Mouse (Mus musculus) megakaryocyte, embryonic 14.5 days (primary cell): ENCODE results near the gene Egfl7. TPM values are rescaled to one million over a fixed set of nuclear protein-coding genes. Genes with fewer than 3 reads are reported as not detected.
A peak's percentile ranks its signal among the peaks of the same experiment; 100 is the strongest.

Source experiments
- H3K27me3 ChIP-seq: replicated peaks from 2 replicates; pipeline ENCODE3; 2012; ENCODE audit warnings: inconsistent platforms
- H3K36me3 ChIP-seq: replicated peaks from 2 replicates; pipeline ENCODE3; 2012; ENCODE audit warnings: low read length, inconsistent platforms, mixed read lengths
- H3K4me1 ChIP-seq: 2 replicates; pipeline ENCODE4 v1.6.1; 2012; ENCODE audit warnings: inconsistent platforms
- H3K4me3 ChIP-seq: replicated peaks from 2 replicates; pipeline ENCODE3; 2012; ENCODE audit warnings: moderate library complexity, mild to moderate bottlenecking, inconsistent platforms
- H3K9me3 ChIP-seq: 2 replicates; pipeline ENCODE4 v1.6.1; 2012; ENCODE audit warnings: inconsistent platforms
- FLI1 ChIP-seq: IDR thresholded peaks from 2 replicates; pipeline ENCODE4 v1.6.1; 2012; ENCODE audit warnings: low read length, inconsistent platforms, mixed read lengths
- GATA1 ChIP-seq: IDR thresholded peaks from 3 replicates; pipeline ENCODE4 v1.6.1; 2012; ENCODE audit warnings: mixed read lengths, low read length, inconsistent platforms, borderline replicate concordance
- polyA plus RNA-seq: library from polyadenylated mRNA; stranded (reverse); fragments of >175 nt; gene quantifications from 2 replicates; pipeline ENCODE4 v1.2.3, GENCODE M21; 2012; ENCODE audit warnings: low replicate concordance; ENCODE audit not compliant: insufficient read depth

The Egfl7 gene
- polyA plus RNA-seq, 1 experiment: 90.5 TPM

- peaks cover 70% of the 10 kb centered on the region for H3K36me3 ChIP-seq
Observed at GRCm38 (mm10) chr2:26589284-26589683, 9.5 kb downstream of the Egfl7 start.

GRCm38 (mm10) chr2:26590282-26590681, 10.5 kb downstream of the Egfl7 start:
- H3K27me3 ChIP-seq: peaks cover 9% of the 10 kb centered on the region
- H3K36me3 ChIP-seq: peaks cover 80% of the 10 kb centered on the region
- peaks cover 91% of the 10 kb centered on the region for H3K4me1 ChIP-seq
- no peaks in the 10 kb centered on the region for H3K9me3 ChIP-seq
- TF ChIP-seq FLI1 (no peak), GATA1 (no peak)
- peak overlapping the region; percentile 11 for H3K4me3 ChIP-seq

More at GRCm38 (mm10) chr2:26589284-26589683, 9.5 kb downstream of the Egfl7 start:
- peaks cover 91% of the 10 kb centered on the region for H3K4me1 ChIP-seq
- no peaks in the 10 kb centered on the region for H3K9me3 ChIP-seq
- peaks cover 15% of the 10 kb centered on the region for H3K27me3 ChIP-seq
- TF ChIP-seq FLI1 (no peak), GATA1 (no peak)
- peak overlapping the region; percentile 21 for H3K4me3 ChIP-seq

- peaks cover 85% of the 10 kb centered on the region for H3K36me3 ChIP-seq
- TF ChIP-seq GATA1: no peak
- no peak for TF ChIP-seq FLI1
Observed at GRCm38 (mm10) chr2:26590962-26591361, 11.1 kb downstream of the Egfl7 start.

GRCm38 (mm10) chr2:26591416-26591815, 11.6 kb downstream of the Egfl7 start:
- Histone ChIP-seq H3K4me3 (no peak overlapping the region), H3K27me3 (peaks cover 2% of the 10 kb centered on the region), H3K36me3 (peaks cover 89% of the 10 kb centered on the region), H3K9me3 (no peaks in the 10 kb centered on the region), H3K4me1 (peaks cover 91% of the 10 kb centered on the region)
- TF ChIP-seq FLI1 (no peak), GATA1 (no peak)

More at GRCm38 (mm10) chr2:26590962-26591361, 11.1 kb downstream of the Egfl7 start:
- Histone ChIP-seq H3K9me3 (no peaks in the 10 kb centered on the region), H3K4me3 (no peak overlapping the region), H3K4me1 (peaks cover 91% of the 10 kb centered on the region), H3K27me3 (peaks cover 4% of the 10 kb centered on the region)

GRCm38 (mm10) chr2:26593211-26594021, 13.6 kb downstream of the Egfl7 start:
- Histone ChIP-seq H3K36me3 (peaks cover 86% of the 10 kb centered on the region), H3K4me1 (peaks cover 90% of the 10 kb centered on the region), H3K9me3 (no peaks in the 10 kb centered on the region), H3K4me3 (no peak overlapping the region), H3K27me3 (peaks cover 2% of the 10 kb centered on the region)
- TF ChIP-seq FLI1: no peak

GRCm38 (mm10) chr2:26594022-26594346, 14.2 kb downstream of the Egfl7 start:
- Histone ChIP-seq H3K4me3 (no peak overlapping the region), H3K27me3 (peaks cover 2% of the 10 kb centered on the region), H3K36me3 (peaks cover 81% of the 10 kb centered on the region), H3K9me3 (no peaks in the 10 kb centered on the region), H3K4me1 (peaks cover 87% of the 10 kb centered on the region)
- TF ChIP-seq FLI1: no peak
- TF ChIP-seq GATA1: no peak

GRCm38 (mm10) chr2:26594461-26594933, 14.7 kb downstream of the Egfl7 start:
- H3K4me1 ChIP-seq: peaks cover 86% of the 10 kb centered on the region
- no peak overlapping the region for H3K4me3 ChIP-seq
- peaks cover 75% of the 10 kb centered on the region for H3K36me3 ChIP-seq
- no peak for TF ChIP-seq GATA1
- TF ChIP-seq FLI1: no peak
- no peaks in the 10 kb centered on the region for H3K9me3 ChIP-seq
- no peaks in the 10 kb centered on the region for H3K27me3 ChIP-seq

- Histone ChIP-seq H3K9me3 (no peaks in the 10 kb centered on the region), H3K36me3 (peaks cover 69% of the 10 kb centered on the region), H3K4me3 (no peak overlapping the region)
Observed at GRCm38 (mm10) chr2:26594934-26595724, 15.3 kb downstream of the Egfl7 start.

GRCm38 (mm10) chr2:26595725-26596435, 16.1 kb downstream of the Egfl7 start:
- H3K9me3 ChIP-seq: no peaks in the 10 kb centered on the region
- H3K36me3 ChIP-seq: peaks cover 62% of the 10 kb centered on the region
- peaks cover 85% of the 10 kb centered on the region for H3K4me1 ChIP-seq
- no peaks in the 10 kb centered on the region for H3K27me3 ChIP-seq
- TF ChIP-seq GATA1: no peak
- no peak for TF ChIP-seq FLI1
- H3K4me3 ChIP-seq: no peak overlapping the region

More at GRCm38 (mm10) chr2:26594934-26595724, 15.3 kb downstream of the Egfl7 start:
- Histone ChIP-seq H3K4me1 (peaks cover 85% of the 10 kb centered on the region), H3K27me3 (no peaks in the 10 kb centered on the region)
- TF ChIP-seq FLI1: no peak
- TF ChIP-seq GATA1: no peak
